9 mouse cellular contexts compared by ENCODE assay signal in the genomic region with DNA sequence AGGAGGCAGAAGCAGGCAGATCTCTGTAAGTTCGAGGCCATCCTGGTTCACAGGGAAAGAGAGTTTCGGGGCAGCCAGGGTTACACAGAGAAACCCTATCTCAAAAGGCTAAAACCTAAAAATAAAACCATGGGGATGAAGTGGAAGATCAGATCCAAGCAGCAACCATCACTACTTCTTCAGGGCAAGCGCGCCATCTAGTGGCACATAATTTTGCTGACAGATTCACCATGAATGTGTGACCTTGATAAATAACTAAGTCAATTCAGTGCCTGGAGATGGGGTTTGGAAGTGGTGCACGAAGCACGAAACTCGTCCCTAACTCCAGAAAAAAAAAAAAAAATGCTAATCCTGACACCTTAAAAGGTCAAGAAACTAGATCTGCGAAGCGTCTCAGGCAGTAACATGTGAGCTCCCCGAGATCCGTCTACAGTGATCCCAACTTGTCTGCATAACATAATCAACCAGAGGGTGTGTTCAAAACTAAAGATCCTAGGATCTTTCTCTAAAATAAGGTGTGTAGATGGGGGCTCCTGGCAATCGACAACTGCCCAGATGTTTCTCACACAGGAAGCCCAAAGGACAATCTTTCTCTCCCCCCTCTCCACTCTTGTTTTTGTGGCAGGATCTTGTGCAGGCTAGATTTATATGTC. TPM values are rescaled to one million over a fixed set of nuclear protein-coding genes. Genes with fewer than 3 reads are reported as not detected.
DNase-seq lines count a peak whose midpoint lies in the region; ATAC-seq and TF ChIP-seq lines count a peak whose summit lies in the region.
"Had no signal": no experiment of that assay in that cellular context is flagged by ENCODE, and none has a peak within 500 bp of the region (broad histone marks: within the 10 kb centered on the region; RNA-seq: fewer than 3 reads in every experiment).

No protein-coding gene starts in this region.

- H3K36me3 ChIP-seq in G1E (replicated peaks), result peaks cover 6% of the 10 kb centered on the region
- H3K36me3 ChIP-seq: lung, embryonic 15.5 days had no signal

- no peak for ATAC-seq in G1E (ENCODE audit: extremely low read depth, insufficient number of reproducible peaks, low FRiP score, poor library complexity, severe bottlenecking)

- peak; percentile 30 for DNase-seq in G1E (ENCODE audit: low spot score)
- DNase-seq in brain, embryonic 14.5 days (ENCODE audit: low read depth), result peak; percentile 89
- peak; percentile 62 for DNase-seq in fibroblast of lung, adult 2 months (ENCODE audit: low read depth)
- DNase-seq in heart, postnatal 36 days, result peak; percentile 86 to 92
- peak; percentile 88 to 89 for DNase-seq in layer of hippocampus, postnatal 10 days (ENCODE audit: low spot score in 2 of 2)
- peak; percentile 94 for DNase-seq in lung, postnatal 36 days
- DNase-seq in right cerebral cortex, postnatal 14 days, result peak; percentile 88
- DNase-seq in urinary bladder, postnatal 4 days (ENCODE audit: low spot score in 2 of 2), result peak; percentile 53 to 85

- TF ChIP-seq POLR2A in brain, embryonic 14.5 days (IDR thresholded peaks at IDR 0.05; ENCODE audit: borderline replicate concordance, extremely low read depth, insufficient read depth, insufficient read length, poor library complexity, severe bottlenecking), result no peak

- H3K4me3 ChIP-seq in G1E (ENCODE audit: low read depth, low read length), result no peak overlapping the region
- H3K4me3 ChIP-seq: lung, embryonic 15.5 days had no signal

- no peaks in the 10 kb centered on the region for H3K9me3 ChIP-seq in G1E (replicated peaks)
- H3K9me3 ChIP-seq: lung, embryonic 15.5 days had no signal

- no peaks in the 10 kb centered on the region for H3K4me1 ChIP-seq in G1E (ENCODE audit: insufficient read depth, low read depth, low read length)
- H3K4me1 ChIP-seq: lung, embryonic 15.5 days had no signal

- no peaks in the 10 kb centered on the region for H3K27me3 ChIP-seq in G1E (ENCODE audit: insufficient read depth, low read length)
- H3K27me3 ChIP-seq: lung, embryonic 15.5 days had no signal

- TF ChIP-seq CTCF in G1E (IDR thresholded peaks at IDR 0.05; ENCODE audit: low read depth, low read length), result peak; percentile 54; the same call in 1 of the 2 replicates
- peak; percentile 79; the same call in 1 of the 2 replicates for TF ChIP-seq CTCF in brain, embryonic 14.5 days (IDR thresholded peaks at IDR 0.05; ENCODE audit: borderline replicate concordance, extremely low read depth, insufficient read depth, insufficient read length)

- intact Hi-C loops in heart, postnatal 36 days (cut with DNase I), result loop anchor here (2.0 to 5.0 kb wide), 2 partner anchors 98 to 295 kb away; no protein-coding TSS in a partner anchor

RNA-seq across cellular contexts. Expression of a gene that starts 36.4 kb away (rescaled TPM):
- total RNA-seq in G1E (2014; fragmentation: Nextera tagmentation) (147 and 187 TPM in 2 replicates), G1E (2017) (71.3 and 77.9 TPM in 2 replicates)
- 4.2 and 6.4 TPM in 2 replicates for polyA plus RNA-seq in G1E (2012)
- polyA plus RNA-seq in brain, embryonic 14.5 days (2012; rRNA removed), result 79.1 and 85.6 TPM in 2 replicates
- 100 to 1,000 TPM in 1 of 2 experiments, 10 to 100 TPM in 1; 97.8 to 104 TPM for total RNA-seq in heart, postnatal 36 days (2021)
- total RNA-seq in layer of hippocampus, postnatal 10 days (2021), result 10 to 100 TPM; 56.5 to 63.7 TPM

Comparison
In these comparisons a context has a peak if more than half of its experiments do, and no peak if none do; other contexts are left out.
1. DNase-seq: peak in every context shown above with its lines; median percentile 94 in lung, postnatal 36 days; 89 in brain, embryonic 14.5 days; 89 in heart, postnatal 36 days; 88 in layer of hippocampus, postnatal 10 days; 88 in right cerebral cortex, postnatal 14 days; 69 in urinary bladder, postnatal 4 days; 62 in fibroblast of lung, adult 2 months; 30 in G1E.